Mouse (Mus musculus): ENCODE measurements around the gene Gm10282.

DNA sequence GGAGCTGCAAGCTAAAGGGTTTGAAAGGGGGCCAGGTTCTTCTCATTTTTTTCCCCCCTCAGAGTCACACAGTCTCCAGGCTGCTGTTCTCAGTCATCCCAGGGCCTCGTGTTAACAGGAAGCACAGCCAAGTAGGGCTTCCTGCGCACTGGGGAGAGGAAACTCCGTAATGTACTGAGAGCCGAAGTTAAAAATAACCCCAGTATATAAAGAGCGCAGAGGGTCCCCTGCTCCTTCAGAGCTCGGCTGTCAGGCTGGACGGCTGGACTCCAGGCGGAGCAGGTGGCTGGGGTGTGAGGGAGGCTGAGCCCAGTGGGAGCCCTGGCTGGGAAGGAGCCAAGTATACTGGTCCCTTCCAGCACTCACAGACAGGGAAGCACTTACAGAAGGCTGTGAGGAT lies 9.4 kb downstream of the Gm10282 start:
- TF ChIP-seq CTCF (IDR thresholded peaks at IDR 0.05; ENCODE audit: low read depth) (peak; percentile 33; the same call in 1 of the 2 replicates), EP300 (optimal IDR thresholded peaks at IDR 0.05) (peak; percentile 88)

Data from stomach, postnatal 0 days (tissue).